Mouse (Mus musculus): ENCODE results near the gene Olfr967. TPM values are rescaled to one million over a fixed set of nuclear protein-coding genes. Genes with fewer than 3 reads are reported as not detected.
"Not testable (repeated sequence)": the region's sequence is repeated elsewhere in the genome, so short reads cannot be mapped to it uniquely, and the experiment has no call there.

Olfr967 gene
- not detected for total RNA-seq (2021)
- long read RNA-seq, experiment 1: 0 reads
- long read RNA-seq, experiment 2: 0 reads

- no peak for DNase-seq
- intact Hi-C loops (cut with DNase I; ENCODE audit: low total_unique reads): no loop called here
Measured at GRCm38 (mm10) chr9:39745949-39746348, at the start of gene Olfr967. TSS of gene Olfr967 (plus strand) at chr9:39746249.

GRCm38 (mm10) chr9:39701123-39701522 is 44.9 kb upstream of the Olfr967 start:
- intact Hi-C loops (cut with DNase I; ENCODE audit: low total_unique reads); DNase-seq: not testable (repeated sequence)

- intact Hi-C loops (cut with DNase I; ENCODE audit: low total_unique reads): no loop called here
- DNase-seq: no peak
Measured at GRCm38 (mm10) chr9:39707017-39707416, 39.0 kb upstream of the Olfr967 start, which contains the start of gene Olfr149. TSS of gene Olfr149 (minus strand) at chr9:39707117.

- peak; percentile 27 for DNase-seq
- intact Hi-C loops (cut with DNase I; ENCODE audit: low total_unique reads): no loop called here
Measured at GRCm38 (mm10) chr9:39708958-39709357, 37.1 kb upstream of the Olfr967 start.

GRCm38 (mm10) chr9:39711053-39711452 is 35.0 kb upstream of the Olfr967 start, which contains the start of gene Olfr965:
TSS of gene Olfr965 (plus strand) at chr9:39711353.
- intact Hi-C loops (cut with DNase I; ENCODE audit: low total_unique reads): no loop called here
- DNase-seq: no peak

GRCm38 (mm10) chr9:39730678-39731077 is 15.4 kb upstream of the Olfr967 start, which contains the start of gene Olfr150:
TSS of gene Olfr150 (plus strand) at chr9:39730978.
- DNase-seq: no peak
- intact Hi-C loops (cut with DNase I; ENCODE audit: low total_unique reads): no loop called here

DNA sequence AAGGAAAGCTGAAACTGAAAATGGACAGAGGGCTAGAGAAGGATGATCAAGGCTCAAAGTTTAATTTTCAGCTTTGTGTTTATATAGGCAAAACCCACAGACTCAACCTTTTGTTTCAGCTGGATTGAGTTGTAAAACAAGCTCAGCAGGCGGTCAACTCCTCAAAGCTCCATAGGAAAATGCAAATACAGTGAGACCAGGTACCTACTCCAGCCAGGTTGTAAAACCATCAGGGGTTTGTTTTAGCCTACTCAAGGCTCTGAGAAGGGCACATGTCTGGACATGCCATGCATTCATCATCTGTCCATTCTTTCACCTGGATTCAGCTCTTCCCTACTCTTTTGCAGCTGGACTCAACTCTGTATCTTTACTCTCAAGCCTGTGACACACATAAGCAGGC is 5.3 kb upstream of the Olfr967 start:
- intact Hi-C loops (cut with DNase I; ENCODE audit: low total_unique reads): no loop called here
- no peak for DNase-seq

GRCm38 (mm10) chr9:39746428-39746827 is 379 bp downstream of the Olfr967 start:
- no peak for DNase-seq
- intact Hi-C loops (cut with DNase I; ENCODE audit: low total_unique reads): no loop called here

DNA sequence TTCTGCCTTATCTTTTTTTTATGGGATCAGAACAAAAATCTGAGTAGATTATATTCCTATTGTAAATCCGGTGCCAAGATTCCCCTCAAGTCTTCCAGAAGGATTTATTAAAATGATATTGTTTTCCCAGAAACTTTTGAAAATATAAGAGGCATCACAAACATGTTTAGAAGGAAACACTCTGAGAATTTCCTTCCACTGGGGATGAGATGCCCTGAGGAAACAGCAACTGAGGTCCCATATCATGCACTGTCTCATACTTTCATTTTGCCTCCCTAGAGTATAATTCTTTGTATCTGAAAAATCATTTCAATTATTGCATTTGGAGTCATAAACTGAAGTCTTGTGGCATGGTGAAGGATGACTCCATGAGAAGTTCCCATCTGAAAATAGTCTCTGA is 37.1 kb downstream of the Olfr967 start, which contains the start of gene Olfr968:
Gene Olfr968, minus strand, starts transcription at position 101 of the 400 bp plus-strand sequence.
- no peak for DNase-seq
- intact Hi-C loops (cut with DNase I; ENCODE audit: low total_unique reads): no loop called here

DNA sequence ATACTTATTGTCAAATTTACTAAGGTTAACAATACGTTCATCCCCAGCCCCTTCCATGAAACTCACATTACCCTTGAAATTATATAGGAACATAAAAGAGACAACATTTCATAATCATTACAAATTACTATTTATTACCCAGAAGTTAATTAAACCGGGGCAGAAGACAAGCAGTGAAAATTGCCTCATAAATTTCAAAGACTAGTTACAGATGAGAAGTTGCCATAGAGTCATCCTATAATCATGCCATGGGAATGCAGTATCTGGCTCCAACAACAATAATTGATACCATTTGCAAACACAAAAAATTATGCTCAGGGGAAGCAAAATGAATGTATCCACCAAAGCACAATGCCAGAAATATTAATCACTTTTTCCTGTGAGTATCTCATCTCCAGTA is 44.5 kb downstream of the Olfr967 start, which contains the start of gene Olfr969:
Gene Olfr969, plus strand, starts transcription at position 388 of the 400 bp plus-strand sequence.
- DNase-seq: no peak
- intact Hi-C loops (cut with DNase I; ENCODE audit: low total_unique reads): no loop called here

Other genes starting within 250 kb of the Olfr967 start
- gene Olfr957, start 230.4 kb upstream of the Olfr967 start, total RNA-seq (2021): not detected
- not detected for gene Olfr958, start 192.2 kb upstream of the Olfr967 start, total RNA-seq (2021)
- not detected for gene Olfr959, start 170.7 kb upstream of the Olfr967 start, total RNA-seq (2021)
- 10 to 100 TPM; 51.9 to 71.0 TPM for gene AW551984, start 141.8 kb upstream of the Olfr967 start, total RNA-seq (2021)
- not detected for gene Olfr148, start 135.6 kb upstream of the Olfr967 start, total RNA-seq (2021)
- gene Olfr960, start 124.9 kb upstream of the Olfr967 start, total RNA-seq (2021): not detected
- gene Olfr961, start 101.2 kb upstream of the Olfr967 start, total RNA-seq (2021): not detected
- not detected for gene Olfr963, start 79.0 kb upstream of the Olfr967 start, total RNA-seq (2021)
- gene Olfr149, start 39.1 kb upstream of the Olfr967 start, total RNA-seq (2021): not detected
- not detected for gene Olfr965, start 34.9 kb upstream of the Olfr967 start, total RNA-seq (2021)
- not detected for gene Olfr150, start 15.3 kb upstream of the Olfr967 start, total RNA-seq (2021)
- gene Olfr968, start 37.0 kb downstream of the Olfr967 start, total RNA-seq (2021): not detected
- not detected for gene Olfr969, start 44.7 kb downstream of the Olfr967 start, total RNA-seq (2021)
- not detected for gene Olfr970, start 62.6 kb downstream of the Olfr967 start, total RNA-seq (2021)
- gene Olfr971, start 90.6 kb downstream of the Olfr967 start, total RNA-seq (2021): not detected
- gene Olfr972, start 120.2 kb downstream of the Olfr967 start, total RNA-seq (2021): not detected
- not detected for gene Olfr229, start 161.1 kb downstream of the Olfr967 start, total RNA-seq (2021)
- not detected for gene Olfr974, start 191.3 kb downstream of the Olfr967 start, total RNA-seq (2021)
- gene Olfr975, start 205.8 kb downstream of the Olfr967 start, total RNA-seq (2021): not detected
- gene Olfr976, start 214.9 kb downstream of the Olfr967 start, total RNA-seq (2021): not detected
- not detected for gene Olfr978, start 245.9 kb downstream of the Olfr967 start, total RNA-seq (2021)